Mouse (Mus musculus) forebrain, embryonic 15.5 days (tissue): Measurements from ENCODE around the gene Slit1. TPM values are rescaled to one million over a fixed set of nuclear protein-coding genes. Genes with fewer than 3 reads are reported as not detected.

Experiments
- ATAC-seq: fragments of 200-750 bp; cut with Nextera tagmentation; replicated peaks from 2 replicates; pipeline ENCODE4 v1.8.0; 2017; ENCODE audit warnings: mild to moderate bottlenecking, moderate TSS enrichment, moderate library complexity
- H3K27ac ChIP-seq: fragments of 300-500 bp; sonication (generic); replicated peaks from 2 replicates; pipeline ENCODE4 v1.5.1; 2015; ENCODE audit warnings: mild to moderate bottlenecking, inconsistent platforms
- H3K27me3 ChIP-seq: fragments of 300-500 bp; sonication (generic); 2 replicates; pipeline ENCODE4 v1.6.1; 2015; ENCODE audit warnings: inconsistent platforms
- H3K36me3 ChIP-seq: fragments of 300-500 bp; sonication (generic); 2 replicates; pipeline ENCODE4 v1.6.1; 2015; ENCODE audit warnings: mild to moderate bottlenecking, inconsistent platforms
- H3K4me1 ChIP-seq: fragments of 300-500 bp; sonication (generic); 2 replicates; pipeline ENCODE4 v1.6.1; 2015; ENCODE audit warnings: inconsistent platforms
- H3K4me2 ChIP-seq: fragments of 300-500 bp; sonication (generic); replicated peaks from 2 replicates; pipeline ENCODE4 v1.6.1; 2015; ENCODE audit warnings: mild to moderate bottlenecking, inconsistent platforms
- H3K4me3 ChIP-seq: fragments of 300-500 bp; sonication (generic); 2 replicates; pipeline ENCODE4 v1.5.1; 2015; ENCODE audit warnings: mild to moderate bottlenecking, inconsistent platforms
- H3K9ac ChIP-seq: fragments of 300-500 bp; sonication (generic); replicated peaks from 2 replicates; pipeline ENCODE4 v1.6.1; 2015; ENCODE audit warnings: mild to moderate bottlenecking, inconsistent platforms
- H3K9me3 ChIP-seq: fragments of 300-500 bp; sonication (generic); 2 replicates; pipeline ENCODE4 v1.6.1; 2016; ENCODE audit warnings: inconsistent platforms
- WGBS: fragments of 180-500 bp; shearing (Covaris S2); methylation state at CpG from one replicate; pipeline ENCODE4 v1.1.7; 2015; ENCODE audit warnings: mixed read lengths; 5-methylcytosine and 5-hydroxymethylcytosine counted together
- microRNA-seq: library from miRNA; unstranded; fragments of <30 nt; microRNA quantifications from one replicate; pipeline ENCODE4, GENCODE M21; 2016
- polyA plus RNA-seq: library from polyadenylated mRNA; unstranded; fragments of >200 nt; fragmentation: Nextera tagmentation; extraction: Ambion mirVana; gene quantifications from 2 replicates; pipeline ENCODE4 v1.2.1, GENCODE M21; 2015

Slit1 gene
- polyA plus RNA-seq, 1 experiment from 2014 or later = 21.0 TPM

- Histone ChIP-seq H3K4me1 (no peaks in the 10 kb centered on the region), H3K9ac (no peak within 1 kb of the TSS), H3K9me3 (no peaks in the 10 kb centered on the region), H3K4me3 (no peak within 1 kb of the TSS), H3K4me2 (no peak within 1 kb of the TSS), H3K27ac (no peak within 1 kb of the TSS), H3K27me3 (no peaks in the 10 kb centered on the region), H3K36me3 (peaks cover 38% of the 10 kb centered on the region)
- 95% methylated on average over 23 of the region's 23 CpGs for WGBS
- no peak for ATAC-seq
These were observed 161.6 kb downstream of the Slit1 start, which contains the start of gene Gm340 for GRCm38 (mm10) chr19:41581706-41582420. Gm340 (plus strand) TSS chr19:41582370.

GRCm38 (mm10) chr19:41579311-41579920, 164.0 kb downstream of the Slit1 start:
- H3K36me3 ChIP-seq = peaks cover 29% of the 10 kb centered on the region

GRCm38 (mm10) chr19:41577576-41577975, 165.9 kb downstream of the Slit1 start:
- H3K9me3 ChIP-seq = no peaks in the 10 kb centered on the region
- H3K4me2 ChIP-seq = no peak overlapping the region
- H3K36me3 ChIP-seq = peaks cover 12% of the 10 kb centered on the region
- H3K9ac ChIP-seq = no peak overlapping the region
- no peak overlapping the region for H3K4me3 ChIP-seq
- no peak for ATAC-seq
- H3K4me1 ChIP-seq = no peaks in the 10 kb centered on the region
- no peaks in the 10 kb centered on the region for H3K27me3 ChIP-seq
- no peak overlapping the region for H3K27ac ChIP-seq

More at GRCm38 (mm10) chr19:41579311-41579920, 164.0 kb downstream of the Slit1 start:
- 87% methylated on average over 4 of the region's 4 CpGs for WGBS
- Histone ChIP-seq H3K27me3 (no peaks in the 10 kb centered on the region), H3K9ac (no peak overlapping the region), H3K27ac (no peak overlapping the region), H3K9me3 (no peaks in the 10 kb centered on the region), H3K4me1 (no peaks in the 10 kb centered on the region), H3K4me2 (no peak overlapping the region), H3K4me3 (no peak overlapping the region)
- ATAC-seq = no peak

GRCm38 (mm10) chr19:41573700-41574099, 169.8 kb downstream of the Slit1 start:
- Histone ChIP-seq H3K27me3 (no peaks in the 10 kb centered on the region), H3K9me3 (no peaks in the 10 kb centered on the region), H3K36me3 (no peaks in the 10 kb centered on the region), H3K4me2 (no peak overlapping the region), H3K27ac (no peak overlapping the region), H3K9ac (no peak overlapping the region), H3K4me3 (no peak overlapping the region), H3K4me1 (no peaks in the 10 kb centered on the region)
- ATAC-seq = no peak
- WGBS = 96% methylated on average over 2 of the region's 2 CpGs

GRCm38 (mm10) chr19:41568791-41569190, 174.7 kb downstream of the Slit1 start:
- no peak for ATAC-seq
- no peaks in the 10 kb centered on the region for H3K27me3 ChIP-seq
- WGBS = 74% methylated on average over 2 of the region's 2 CpGs
- H3K4me1 ChIP-seq = no peaks in the 10 kb centered on the region
- no peaks in the 10 kb centered on the region for H3K36me3 ChIP-seq
- H3K27ac ChIP-seq = no peak overlapping the region
- no peak overlapping the region for H3K4me3 ChIP-seq
- no peaks in the 10 kb centered on the region for H3K9me3 ChIP-seq
- no peak overlapping the region for H3K4me2 ChIP-seq
- H3K9ac ChIP-seq = no peak overlapping the region

GRCm38 (mm10) chr19:41560856-41561255, 182.6 kb downstream of the Slit1 start:
- Histone ChIP-seq H3K27ac (no peak overlapping the region), H3K4me2 (no peak overlapping the region), H3K27me3 (no peaks in the 10 kb centered on the region), H3K9me3 (no peaks in the 10 kb centered on the region), H3K4me1 (no peaks in the 10 kb centered on the region), H3K36me3 (peaks cover 20% of the 10 kb centered on the region), H3K9ac (no peak overlapping the region), H3K4me3 (no peak overlapping the region)
- no peak for ATAC-seq
- WGBS = 94% methylated on average over 3 of the region's 3 CpGs

GRCm38 (mm10) chr19:41558891-41559486, 184.5 kb downstream of the Slit1 start:
- Histone ChIP-seq H3K4me1 (no peaks in the 10 kb centered on the region), H3K27me3 (no peaks in the 10 kb centered on the region), H3K4me2 (no peak overlapping the region), H3K9ac (no peak overlapping the region), H3K27ac (no peak overlapping the region), H3K36me3 (peaks cover 25% of the 10 kb centered on the region), H3K9me3 (no peaks in the 10 kb centered on the region), H3K4me3 (no peak overlapping the region)
- 76% methylated on average over 9 of the region's 9 CpGs for WGBS
- ATAC-seq = no peak

- H3K4me2 ChIP-seq = no peak overlapping the region
- no peaks in the 10 kb centered on the region for H3K27me3 ChIP-seq
- WGBS = 79% methylated on average over 4 of the region's 4 CpGs
- no peak for ATAC-seq
- no peaks in the 10 kb centered on the region for H3K4me1 ChIP-seq
- no peak overlapping the region for H3K9ac ChIP-seq
- no peaks in the 10 kb centered on the region for H3K9me3 ChIP-seq
- no peak overlapping the region for H3K4me3 ChIP-seq
- H3K36me3 ChIP-seq = peaks cover 28% of the 10 kb centered on the region
- no peak overlapping the region for H3K27ac ChIP-seq
These were observed 186.0 kb downstream of the Slit1 start for GRCm38 (mm10) chr19:41557491-41557890.

- ATAC-seq = no peak
- WGBS = 83% methylated on average over 4 of the region's 4 CpGs
- Histone ChIP-seq H3K27ac (no peak overlapping the region), H3K9me3 (no peaks in the 10 kb centered on the region), H3K4me2 (no peak overlapping the region), H3K36me3 (peaks cover 31% of the 10 kb centered on the region), H3K9ac (no peak overlapping the region), H3K27me3 (no peaks in the 10 kb centered on the region), H3K4me3 (no peak overlapping the region), H3K4me1 (no peaks in the 10 kb centered on the region)
These were observed 186.5 kb downstream of the Slit1 start for GRCm38 (mm10) chr19:41556981-41557380.

Small RNA genes within 50 kb of the gene (microRNA-seq; reads per million reads assigned to microRNA genes)
- not detected for gene Mir8091

Other genes starting within 250 kb of the Slit1 start
- gene Gm340, start 161.3 kb downstream of the Slit1 start, polyA plus RNA-seq = 2.9 and 3.1 TPM in 2 replicates
- 10.6 and 11.2 TPM in 2 replicates for gene Arhgap19, start 58.4 kb upstream of the Slit1 start, polyA plus RNA-seq
- 34.7 and 35.1 TPM in 2 replicates for gene Frat1, start 86.3 kb upstream of the Slit1 start, polyA plus RNA-seq
- gene Frat2, start 104.5 kb upstream of the Slit1 start, polyA plus RNA-seq = 16.9 and 17.9 TPM in 2 replicates
- gene Rrp12, start 152.5 kb upstream of the Slit1 start, polyA plus RNA-seq = 16.7 and 17.3 TPM in 2 replicates
- 463 and 466 TPM in 2 replicates for gene Pgam1, start 168.3 kb upstream of the Slit1 start, polyA plus RNA-seq
- 76.8 and 78.4 TPM in 2 replicates for gene Exosc1, start 189.8 kb upstream of the Slit1 start, polyA plus RNA-seq
- 88.5 and 96.9 TPM in 2 replicates for gene Zdhhc16, start 189.8 kb upstream of the Slit1 start, polyA plus RNA-seq
- gene Mms19, start 237.5 kb upstream of the Slit1 start, polyA plus RNA-seq = 34.8 and 36.4 TPM in 2 replicates
- gene Ubtd1, start 238.1 kb upstream of the Slit1 start, polyA plus RNA-seq = 8.7 and 9.9 TPM in 2 replicates